Mouse (Mus musculus): ENCODE data around the gene Pim3. TPM values are rescaled to one million over a fixed set of nuclear protein-coding genes. Genes with fewer than 3 reads are reported as not detected.
A peak's percentile ranks its signal among the peaks of the same experiment; 100 is the strongest.

Pim3 gene
- total and polyA plus RNA-seq, 3 experiments, result 11.4 to 26.0 (median 19.0) TPM

DNA sequence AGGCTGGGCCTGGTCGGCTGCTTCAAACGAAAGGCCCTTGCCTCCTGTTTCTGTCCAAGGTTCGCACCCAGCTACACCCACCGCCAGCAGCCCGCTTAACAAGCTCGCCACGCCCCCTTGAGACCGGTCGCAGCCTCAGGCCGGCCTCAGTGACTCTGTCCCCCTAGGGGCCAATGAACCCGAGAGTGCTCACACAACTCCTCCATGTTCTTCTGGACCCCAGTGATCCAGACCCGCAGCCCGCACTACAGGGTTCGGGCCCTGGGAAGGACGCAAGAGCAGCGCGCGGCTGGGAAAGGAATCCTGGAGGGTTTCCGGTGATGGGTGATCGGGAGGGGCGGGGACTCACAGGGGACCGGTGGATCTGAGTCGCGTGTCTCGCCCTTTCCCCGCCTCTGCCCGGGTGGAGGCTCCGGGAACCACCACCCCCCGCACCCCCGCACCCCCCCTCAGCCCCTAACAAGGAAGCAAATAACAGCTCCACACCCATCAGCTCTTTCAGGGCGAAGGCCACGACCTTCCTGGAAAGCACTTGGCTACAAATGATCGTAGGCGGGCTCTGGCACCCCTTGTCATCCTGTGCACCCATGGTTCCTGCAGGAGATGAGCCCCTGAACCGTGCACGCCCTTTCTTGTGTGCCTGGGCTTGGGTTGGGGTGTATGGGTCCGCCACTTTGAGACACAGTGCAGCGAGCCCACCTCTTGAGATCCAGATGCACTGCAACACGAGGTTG, 24.6 kb upstream of the Pim3 start:
- peak overlapping the region; percentile 98 for H3K4me2 ChIP-seq (ENCODE audit: insufficient read depth, low read depth, poor library complexity, severe bottlenecking)
- peak overlapping the region; percentile 45 to 55 (median 52) for H3K4me3 ChIP-seq (replicated peaks in 1 of 3; ENCODE audit: low read depth in 2 of 3, low read length in 2 of 3, poor library complexity in 1 of 3)
- TF ChIP-seq TCF12 (IDR thresholded peaks at IDR 0.05; ENCODE audit: low read depth, low read length) (0 out of 2 replicates have a peak, but pooled peaks have one; percentile 10), CTCF (conservative IDR thresholded peaks at IDR 0.05 in 1 of 2, IDR thresholded peaks at IDR 0.05 in 1 of 2; ENCODE audit: low read depth in 2 of 2, low read length in 2 of 2) (peak in 1 of 2 experiments; percentile 40; a peak in 2 of 4 replicates), IRF4 (IDR thresholded peaks at IDR 0.05; ENCODE audit: low read depth, low read length) (peak; percentile 11; the same call in 1 of the 2 replicates), UBTF (IDR thresholded peaks at IDR 0.05; ENCODE audit: low read depth, low read length) (no peak), MXI1 (IDR thresholded peaks at IDR 0.05; ENCODE audit: low read depth, low read length) (no peak)
- H3K9me3 ChIP-seq (replicated peaks; ENCODE audit: low read length), result no peaks in the 10 kb centered on the region
- in situ Hi-C loops (cut with MboI; ENCODE audit: low pct_ligation_motif_present, low pct_unique_long_range_greater_than_20kb, low sequenced_read_pairs) (no loop called here), dilution Hi-C loops (cut with MboI; ENCODE audit: extremely low pct_ligation_motif_present, extremely low pct_unique_long_range_greater_than_20kb, low sequenced_read_pairs) (no loop called here)
- DNase-seq (ENCODE audit: extremely low read depth), result peak; percentile 44
- H3K4me1 ChIP-seq (ENCODE audit: control insufficient read depth in 1 of 2, insufficient read depth in 2 of 2), result peaks cover 4 to 11% of the 10 kb centered on the region in 2 experiments
- H3K27ac ChIP-seq (ENCODE audit: insufficient read depth, low read depth), result no peak overlapping the region
- H3K36me3 ChIP-seq (replicated peaks in 1 of 2; ENCODE audit: control insufficient read depth in 1 of 2, insufficient read depth in 1 of 2, low read length in 1 of 2), result no peaks in the 10 kb centered on the region
- peak overlapping the region; percentile 5 for H3K9ac ChIP-seq (ENCODE audit: insufficient read depth, low read depth)
- H3K27me3 ChIP-seq (replicated peaks), result peaks cover 57% of the 10 kb centered on the region
- H3K79me2 ChIP-seq (replicated peaks; ENCODE audit: control insufficient read depth, extremely low read depth, insufficient read depth, poor library complexity, severe bottlenecking), result no peaks in the 10 kb centered on the region

- DNase-seq (ENCODE audit: extremely low read depth), result no peak
- Histone ChIP-seq H3K9me3 (replicated peaks; ENCODE audit: low read length) (no peaks in the 10 kb centered on the region), H3K79me2 (replicated peaks; ENCODE audit: control insufficient read depth, extremely low read depth, insufficient read depth, poor library complexity, severe bottlenecking) (no peaks in the 10 kb centered on the region), H3K27ac (ENCODE audit: insufficient read depth, low read depth) (no peak overlapping the region), H3K36me3 (replicated peaks in 1 of 2; ENCODE audit: control insufficient read depth in 1 of 2, insufficient read depth in 1 of 2, low read length in 1 of 2) (no peaks in the 10 kb centered on the region), H3K4me3 (replicated peaks in 1 of 3; ENCODE audit: low read depth in 2 of 3, low read length in 2 of 3, poor library complexity in 1 of 3) (peak overlapping the region in 1 of 3 experiments; percentile 55), H3K4me2 (ENCODE audit: insufficient read depth, low read depth, poor library complexity, severe bottlenecking) (peak overlapping the region; percentile 98), H3K27me3 (replicated peaks) (peaks cover 59% of the 10 kb centered on the region), H3K9ac (ENCODE audit: insufficient read depth, low read depth) (peak overlapping the region; percentile 5), H3K4me1 (ENCODE audit: control insufficient read depth in 1 of 2, insufficient read depth in 2 of 2) (peaks cover 4 to 11% of the 10 kb centered on the region in 2 experiments)
- TF ChIP-seq IRF4 (IDR thresholded peaks at IDR 0.05; ENCODE audit: low read depth, low read length) (no peak), SMC3 (IDR thresholded peaks at IDR 0.05; ENCODE audit: low read depth, low read length) (no peak), TBP (conservative IDR thresholded peaks at IDR 0.05; ENCODE audit: low read depth, low read length) (no peak), ZNF384 (IDR thresholded peaks at IDR 0.05; ENCODE audit: low read depth, low read length) (no peak), ELF1 (IDR thresholded peaks at IDR 0.05; ENCODE audit: low read depth, low read length) (no peak), MAFK (IDR thresholded peaks at IDR 0.05; ENCODE audit: insufficient replicate concordance, low read length) (no peak), ZKSCAN1 (IDR thresholded peaks at IDR 0.05; ENCODE audit: borderline replicate concordance, low read depth, low read length) (no peak), ZC3H11A (IDR thresholded peaks at IDR 0.05; ENCODE audit: low read depth, low read length) (no peak), USF2 (conservative IDR thresholded peaks at IDR 0.05; ENCODE audit: low read depth, low read length) (no peak), E2F4 (IDR thresholded peaks at IDR 0.05; ENCODE audit: insufficient replicate concordance, low read depth, low read length) (no peak), CHD2 (IDR thresholded peaks at IDR 0.05; ENCODE audit: low read length) (no peak), CHD1 (IDR thresholded peaks at IDR 0.05; ENCODE audit: low read depth, low read length) (no peak), MEF2A (IDR thresholded peaks at IDR 0.05; ENCODE audit: borderline replicate concordance, low read depth, low read length) (no peak)
- in situ Hi-C loops (cut with MboI; ENCODE audit: low pct_ligation_motif_present, low pct_unique_long_range_greater_than_20kb, low sequenced_read_pairs) (no loop called here), dilution Hi-C loops (cut with MboI; ENCODE audit: extremely low pct_ligation_motif_present, extremely low pct_unique_long_range_greater_than_20kb, low sequenced_read_pairs) (no loop called here)
These were observed 24.0 kb upstream of the Pim3 start for GRCm38 (mm10) chr15:88837977-88838376.

All from CH12.LX (cell line).